Mouse (Mus musculus): ENCODE data around the gene Fam69b. TPM values are rescaled to one million over a fixed set of nuclear protein-coding genes. Genes with fewer than 3 reads are reported as not detected.
A peak's percentile ranks its signal among the peaks of the same experiment; 100 is the strongest.

Fam69b gene
- polyA plus RNA-seq, 1 experiment from 2014 or later: 50.3 TPM

DNA sequence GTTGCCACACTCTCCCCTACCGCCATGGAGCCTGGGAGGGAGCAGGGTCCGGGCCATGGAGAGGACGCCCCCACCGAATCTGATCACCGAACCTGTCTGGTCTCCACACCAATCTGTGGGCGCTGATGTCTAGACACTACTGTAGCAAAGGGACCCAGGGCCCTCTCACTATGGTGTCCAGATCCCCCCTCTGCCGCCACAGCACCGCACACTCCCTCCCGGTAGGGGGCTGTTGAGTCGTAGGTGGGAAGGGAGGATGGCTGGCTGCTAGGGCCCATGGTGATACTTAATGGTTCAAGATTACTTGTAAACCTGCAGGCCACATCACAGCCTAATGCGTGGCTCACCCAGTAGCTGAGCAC is 41.2 kb upstream of the Fam69b start:
- Histone ChIP-seq H3K36me3 (ENCODE audit: control insufficient read depth, insufficient read depth, low read length) (no peaks in the 10 kb centered on the region), H3K9me3 (ENCODE audit: control insufficient read depth, low read length) (no peaks in the 10 kb centered on the region), H3K9ac (ENCODE audit: low read length) (peak overlapping the region; percentile 53), H3K4me1 (ENCODE audit: control insufficient read depth, insufficient read depth, low read length) (no peaks in the 10 kb centered on the region), H3K4me3 (ENCODE audit: low read depth, low read length) (peak overlapping the region; percentile 54), H3K27ac (ENCODE audit: low read depth, low read length) (peak overlapping the region; percentile 49; the same call in 1 of the 2 replicates), H3K4me2 (ENCODE audit: low read depth) (peak overlapping the region; percentile 57), H3K27me3 (ENCODE audit: control insufficient read depth, insufficient read depth, low read length) (no peaks in the 10 kb centered on the region)
- WGBS: 6% methylated on average over 11 of the region's 11 CpGs
- DNase-seq (ENCODE audit: low spot score) (no peak), ATAC-seq (ENCODE audit: insufficient read depth, low FRiP score, low TSS enrichment) (peak; percentile 52; the same call in 1 of the 2 replicates)

DNA sequence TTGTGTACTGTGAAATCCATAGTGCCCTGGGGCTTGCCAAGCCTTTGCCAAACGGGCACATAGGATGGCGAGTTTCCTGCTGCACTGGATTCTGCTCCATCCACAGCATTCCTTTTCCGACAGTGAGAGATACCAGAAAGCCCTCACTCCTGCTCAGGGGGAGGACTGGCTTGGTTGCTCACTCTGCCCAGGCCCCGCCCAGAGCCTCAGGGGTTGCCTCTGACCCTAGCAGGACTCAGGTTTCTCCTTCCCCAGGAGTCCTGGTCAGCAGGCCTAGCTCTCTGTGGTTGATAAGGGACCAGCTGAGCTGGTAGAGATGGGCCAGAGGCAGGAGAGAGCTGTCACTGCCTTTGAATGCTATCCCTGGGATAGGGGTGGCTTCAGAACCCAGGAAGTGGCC is 39.7 kb upstream of the Fam69b start:
- H3K4me3 ChIP-seq (ENCODE audit: low read depth, low read length): no peak overlapping the region
- H3K9me3 ChIP-seq (ENCODE audit: control insufficient read depth, low read length): no peaks in the 10 kb centered on the region
- WGBS: 55% methylated on average over 4 of the region's 4 CpGs
- DNase-seq (ENCODE audit: low spot score) (no peak), ATAC-seq (ENCODE audit: insufficient read depth, low FRiP score, low TSS enrichment) (no peak)
- H3K4me1 ChIP-seq (ENCODE audit: control insufficient read depth, insufficient read depth, low read length): no peaks in the 10 kb centered on the region
- H3K9ac ChIP-seq (ENCODE audit: low read length): peak overlapping the region; percentile 18
- no peaks in the 10 kb centered on the region for H3K36me3 ChIP-seq (ENCODE audit: control insufficient read depth, insufficient read depth, low read length)
- H3K27ac ChIP-seq (ENCODE audit: low read depth, low read length): no peak overlapping the region
- H3K27me3 ChIP-seq (ENCODE audit: control insufficient read depth, insufficient read depth, low read length): no peaks in the 10 kb centered on the region
- H3K4me2 ChIP-seq (ENCODE audit: low read depth): peak overlapping the region; percentile 9; the same call in 1 of the 2 replicates

- H3K9ac ChIP-seq (ENCODE audit: low read length): no peak overlapping the region
- no peaks in the 10 kb centered on the region for H3K36me3 ChIP-seq (ENCODE audit: control insufficient read depth, insufficient read depth, low read length)
- no peak overlapping the region for H3K4me3 ChIP-seq (ENCODE audit: low read depth, low read length)
- ATAC-seq (ENCODE audit: insufficient read depth, low FRiP score, low TSS enrichment): no peak
- H3K4me2 ChIP-seq (ENCODE audit: low read depth): no peak overlapping the region
- H3K4me1 ChIP-seq (ENCODE audit: control insufficient read depth, insufficient read depth, low read length): no peaks in the 10 kb centered on the region
- no peak overlapping the region for H3K27ac ChIP-seq (ENCODE audit: low read depth, low read length)
- H3K27me3 ChIP-seq (ENCODE audit: control insufficient read depth, insufficient read depth, low read length): no peaks in the 10 kb centered on the region
- no peak for DNase-seq (ENCODE audit: low spot score)
- WGBS: 92% methylated on average over 10 of the region's 10 CpGs
- no peaks in the 10 kb centered on the region for H3K9me3 ChIP-seq (ENCODE audit: control insufficient read depth, low read length)
Observed at GRCm38 (mm10) chr2:26589284-26589683, 39.0 kb upstream of the Fam69b start.

- DNase-seq (ENCODE audit: low spot score) (no peak), ATAC-seq (ENCODE audit: insufficient read depth, low FRiP score, low TSS enrichment) (no peak)
- no peak overlapping the region for H3K4me3 ChIP-seq (ENCODE audit: low read depth, low read length)
- no peak overlapping the region for H3K4me2 ChIP-seq (ENCODE audit: low read depth)
- H3K27me3 ChIP-seq (ENCODE audit: control insufficient read depth, insufficient read depth, low read length): no peaks in the 10 kb centered on the region
- peaks cover 2% of the 10 kb centered on the region; the same call in 1 of the 2 replicates for H3K36me3 ChIP-seq (ENCODE audit: control insufficient read depth, insufficient read depth, low read length)
- H3K9me3 ChIP-seq (ENCODE audit: control insufficient read depth, low read length): no peaks in the 10 kb centered on the region
- no peak overlapping the region for H3K27ac ChIP-seq (ENCODE audit: low read depth, low read length)
- WGBS: 94% methylated on average over 7 of the region's 7 CpGs
- no peak overlapping the region for H3K9ac ChIP-seq (ENCODE audit: low read length)
- no peaks in the 10 kb centered on the region for H3K4me1 ChIP-seq (ENCODE audit: control insufficient read depth, insufficient read depth, low read length)
Observed at GRCm38 (mm10) chr2:26590282-26590681, 38.0 kb upstream of the Fam69b start.

GRCm38 (mm10) chr2:26590962-26591361 is 37.3 kb upstream of the Fam69b start:
- H3K27me3 ChIP-seq (ENCODE audit: control insufficient read depth, insufficient read depth, low read length): no peaks in the 10 kb centered on the region
- 95% methylated on average over 7 of the region's 7 CpGs for WGBS
- H3K4me3 ChIP-seq (ENCODE audit: low read depth, low read length): no peak overlapping the region
- no peaks in the 10 kb centered on the region for H3K4me1 ChIP-seq (ENCODE audit: control insufficient read depth, insufficient read depth, low read length)
- no peak for DNase-seq (ENCODE audit: low spot score)
- H3K36me3 ChIP-seq (ENCODE audit: control insufficient read depth, insufficient read depth, low read length): peaks cover 2% of the 10 kb centered on the region; the same call in 1 of the 2 replicates
- H3K27ac ChIP-seq (ENCODE audit: low read depth, low read length): no peak overlapping the region
- H3K9ac ChIP-seq (ENCODE audit: low read length): no peak overlapping the region
- no peak for ATAC-seq (ENCODE audit: insufficient read depth, low FRiP score, low TSS enrichment)
- no peak overlapping the region for H3K4me2 ChIP-seq (ENCODE audit: low read depth)
- no peaks in the 10 kb centered on the region for H3K9me3 ChIP-seq (ENCODE audit: control insufficient read depth, low read length)

DNA sequence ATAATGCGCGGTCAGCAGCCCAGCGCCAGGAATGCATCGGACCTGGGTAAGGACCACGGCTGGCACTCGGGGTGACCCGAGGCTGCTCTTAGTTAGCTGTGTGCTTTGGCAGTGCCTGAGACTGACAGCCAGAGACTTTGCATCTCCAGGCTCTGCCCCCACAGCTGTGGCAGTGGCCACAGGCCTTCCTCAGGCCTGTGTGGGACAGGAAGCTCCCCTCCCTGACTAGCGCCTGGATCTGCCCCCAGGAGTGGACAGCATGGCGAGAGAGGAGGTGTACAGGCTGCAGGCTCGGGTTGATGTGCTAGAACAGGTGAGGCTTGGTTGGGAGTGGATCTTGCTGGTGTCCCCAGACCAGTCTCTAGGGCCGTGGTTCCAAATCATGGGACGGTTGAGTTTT is 36.8 kb upstream of the Fam69b start:
- Histone ChIP-seq H3K4me3 (ENCODE audit: low read depth, low read length) (no peak overlapping the region), H3K27me3 (ENCODE audit: control insufficient read depth, insufficient read depth, low read length) (no peaks in the 10 kb centered on the region), H3K4me1 (ENCODE audit: control insufficient read depth, insufficient read depth, low read length) (no peaks in the 10 kb centered on the region), H3K9ac (ENCODE audit: low read length) (no peak overlapping the region), H3K9me3 (ENCODE audit: control insufficient read depth, low read length) (no peaks in the 10 kb centered on the region), H3K27ac (ENCODE audit: low read depth, low read length) (no peak overlapping the region), H3K36me3 (ENCODE audit: control insufficient read depth, insufficient read depth, low read length) (peaks cover 2% of the 10 kb centered on the region; the same call in 1 of the 2 replicates), H3K4me2 (ENCODE audit: low read depth) (no peak overlapping the region)
- no peak for DNase-seq (ENCODE audit: low spot score)
- no peak for ATAC-seq (ENCODE audit: insufficient read depth, low FRiP score, low TSS enrichment)
- WGBS: 89% methylated on average over 12 of the region's 12 CpGs

GRCm38 (mm10) chr2:26593211-26594021 is 34.8 kb upstream of the Fam69b start:
- Histone ChIP-seq H3K36me3 (ENCODE audit: control insufficient read depth, insufficient read depth, low read length) (peaks cover 2% of the 10 kb centered on the region; the same call in 1 of the 2 replicates), H3K4me1 (ENCODE audit: control insufficient read depth, insufficient read depth, low read length) (no peaks in the 10 kb centered on the region), H3K27ac (ENCODE audit: low read depth, low read length) (no peak overlapping the region), H3K9ac (ENCODE audit: low read length) (no peak overlapping the region), H3K4me2 (ENCODE audit: low read depth) (no peak overlapping the region), H3K27me3 (ENCODE audit: control insufficient read depth, insufficient read depth, low read length) (no peaks in the 10 kb centered on the region), H3K4me3 (ENCODE audit: low read depth, low read length) (no peak overlapping the region), H3K9me3 (ENCODE audit: control insufficient read depth, low read length) (no peaks in the 10 kb centered on the region)
- 52% methylated on average over 9 of the region's 9 CpGs for WGBS
- DNase-seq (ENCODE audit: low spot score): no peak
- no peak for ATAC-seq (ENCODE audit: insufficient read depth, low FRiP score, low TSS enrichment)

GRCm38 (mm10) chr2:26594022-26594346 is 34.3 kb upstream of the Fam69b start:
- H3K4me2 ChIP-seq (ENCODE audit: low read depth): no peak overlapping the region
- no peaks in the 10 kb centered on the region for H3K9me3 ChIP-seq (ENCODE audit: control insufficient read depth, low read length)
- DNase-seq (ENCODE audit: low spot score) (no peak), ATAC-seq (ENCODE audit: insufficient read depth, low FRiP score, low TSS enrichment) (no peak)
- WGBS: 59% methylated on average over 9 of the region's 9 CpGs
- H3K36me3 ChIP-seq (ENCODE audit: control insufficient read depth, insufficient read depth, low read length): peaks cover 2% of the 10 kb centered on the region; the same call in 1 of the 2 replicates
- no peaks in the 10 kb centered on the region for H3K27me3 ChIP-seq (ENCODE audit: control insufficient read depth, insufficient read depth, low read length)
- H3K9ac ChIP-seq (ENCODE audit: low read length): no peak overlapping the region
- H3K4me3 ChIP-seq (ENCODE audit: low read depth, low read length): no peak overlapping the region
- no peaks in the 10 kb centered on the region for H3K4me1 ChIP-seq (ENCODE audit: control insufficient read depth, insufficient read depth, low read length)
- no peak overlapping the region for H3K27ac ChIP-seq (ENCODE audit: low read depth, low read length)

DNA sequence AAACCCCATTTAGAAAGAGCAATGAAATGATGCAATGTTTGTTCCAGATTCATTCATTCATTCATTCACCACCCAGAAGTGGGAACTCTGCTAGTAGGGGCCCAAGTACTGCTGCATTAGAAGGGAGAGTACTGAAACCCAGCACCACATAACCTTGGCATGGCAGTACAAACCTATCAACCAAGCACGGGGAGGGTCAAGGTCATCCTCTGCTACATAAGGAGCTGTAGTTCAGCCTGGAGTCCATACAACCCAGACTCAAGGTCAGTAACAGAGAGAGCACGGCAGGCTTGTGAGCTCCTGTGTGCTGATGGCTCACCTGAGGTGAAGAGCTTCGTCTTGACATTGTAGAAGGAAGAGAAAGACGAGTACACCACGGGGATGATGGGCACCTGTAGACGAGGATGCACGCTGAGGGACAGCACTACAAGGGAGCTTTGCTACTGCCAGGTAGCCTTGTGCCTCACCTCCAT is 33.8 kb upstream of the Fam69b start:
- Histone ChIP-seq H3K27me3 (ENCODE audit: control insufficient read depth, insufficient read depth, low read length) (no peaks in the 10 kb centered on the region), H3K4me1 (ENCODE audit: control insufficient read depth, insufficient read depth, low read length) (no peaks in the 10 kb centered on the region), H3K36me3 (ENCODE audit: control insufficient read depth, insufficient read depth, low read length) (peaks cover 2% of the 10 kb centered on the region; the same call in 1 of the 2 replicates), H3K27ac (ENCODE audit: low read depth, low read length) (no peak overlapping the region), H3K4me2 (ENCODE audit: low read depth) (no peak overlapping the region), H3K4me3 (ENCODE audit: low read depth, low read length) (no peak overlapping the region), H3K9ac (ENCODE audit: low read length) (no peak overlapping the region), H3K9me3 (ENCODE audit: control insufficient read depth, low read length) (no peaks in the 10 kb centered on the region)
- ATAC-seq (ENCODE audit: insufficient read depth, low FRiP score, low TSS enrichment): no peak
- no peak for DNase-seq (ENCODE audit: low spot score)
- 87% methylated on average over 7 of the region's 7 CpGs for WGBS

Data from neural tube, embryonic 11.5 days (tissue).